Mouse (Mus musculus): ENCODE results near the gene Arrdc3. TPM values are rescaled to one million over a fixed set of nuclear protein-coding genes. Genes with fewer than 3 reads are reported as not detected.

Arrdc3 gene
- total RNA-seq, 1 experiment from 2014 or later = 202 TPM

- no peak for ATAC-seq (replicated peaks; ENCODE audit: insufficient number of reproducible peaks, low FRiP score, low TSS enrichment, poor library complexity, severe bottlenecking)
Measured at GRCm38 (mm10) chr13:80901432-80901831, 18.2 kb downstream of the Arrdc3 start.

- ATAC-seq (replicated peaks; ENCODE audit: insufficient number of reproducible peaks, low FRiP score, low TSS enrichment, poor library complexity, severe bottlenecking) = no peak
Measured at GRCm38 (mm10) chr13:80902796-80903195, 19.6 kb downstream of the Arrdc3 start.

- no peak for ATAC-seq (replicated peaks; ENCODE audit: insufficient number of reproducible peaks, low FRiP score, low TSS enrichment, poor library complexity, severe bottlenecking)
Measured at GRCm38 (mm10) chr13:80913361-80913760, 30.2 kb downstream of the Arrdc3 start.

GRCm38 (mm10) chr13:80920939-80921338, 37.8 kb downstream of the Arrdc3 start:
- ATAC-seq (replicated peaks; ENCODE audit: insufficient number of reproducible peaks, low FRiP score, low TSS enrichment, poor library complexity, severe bottlenecking) = no peak

GRCm38 (mm10) chr13:80921593-80922327, 38.6 kb downstream of the Arrdc3 start:
- ATAC-seq (replicated peaks; ENCODE audit: insufficient number of reproducible peaks, low FRiP score, low TSS enrichment, poor library complexity, severe bottlenecking) = no peak

- ATAC-seq (replicated peaks; ENCODE audit: insufficient number of reproducible peaks, low FRiP score, low TSS enrichment, poor library complexity, severe bottlenecking) = peak; percentile 24; the same call in 1 of the 2 replicates
Measured at GRCm38 (mm10) chr13:80928187-80928586, 45.0 kb downstream of the Arrdc3 start.

GRCm38 (mm10) chr13:80930030-80930429, 46.8 kb downstream of the Arrdc3 start:
- ATAC-seq (replicated peaks; ENCODE audit: insufficient number of reproducible peaks, low FRiP score, low TSS enrichment, poor library complexity, severe bottlenecking) = no peak

GRCm38 (mm10) chr13:80932816-80933402, 49.7 kb downstream of the Arrdc3 start:
- ATAC-seq (replicated peaks; ENCODE audit: insufficient number of reproducible peaks, low FRiP score, low TSS enrichment, poor library complexity, severe bottlenecking) = peak; percentile 99

GRCm38 (mm10) chr13:80936426-80936825, 53.2 kb downstream of the Arrdc3 start:
- ATAC-seq (replicated peaks; ENCODE audit: insufficient number of reproducible peaks, low FRiP score, low TSS enrichment, poor library complexity, severe bottlenecking) = no peak

- ATAC-seq (replicated peaks; ENCODE audit: insufficient number of reproducible peaks, low FRiP score, low TSS enrichment, poor library complexity, severe bottlenecking) = no peak
Measured at GRCm38 (mm10) chr13:80939228-80939627, 56.0 kb downstream of the Arrdc3 start.

- ATAC-seq (replicated peaks; ENCODE audit: insufficient number of reproducible peaks, low FRiP score, low TSS enrichment, poor library complexity, severe bottlenecking) = no peak
Measured at GRCm38 (mm10) chr13:80939866-80940265, 56.7 kb downstream of the Arrdc3 start.

GRCm38 (mm10) chr13:80940421-80940820, 57.2 kb downstream of the Arrdc3 start:
- no peak for ATAC-seq (replicated peaks; ENCODE audit: insufficient number of reproducible peaks, low FRiP score, low TSS enrichment, poor library complexity, severe bottlenecking)

GRCm38 (mm10) chr13:80940860-80941630, 57.9 kb downstream of the Arrdc3 start:
- ATAC-seq (replicated peaks; ENCODE audit: insufficient number of reproducible peaks, low FRiP score, low TSS enrichment, poor library complexity, severe bottlenecking) = peak; percentile 91

- no peak for ATAC-seq (replicated peaks; ENCODE audit: insufficient number of reproducible peaks, low FRiP score, low TSS enrichment, poor library complexity, severe bottlenecking)
Measured at GRCm38 (mm10) chr13:80944532-80944931, 61.3 kb downstream of the Arrdc3 start.

Measured in monocyte, adult 5-6 weeks (primary cell).